Mouse (Mus musculus): ENCODE measurements around the gene Tmem221. TPM values are rescaled to one million over a fixed set of nuclear protein-coding genes. Genes with fewer than 3 reads are reported as not detected.

The Tmem221 gene
- polyA plus RNA-seq, 1 experiment: 15.9 TPM

GRCm38 (mm10) chr8:71516786-71517185 is 41.9 kb downstream of the Tmem221 start:
- TF ChIP-seq CTCF (IDR thresholded peaks at IDR 0.05; ENCODE audit: low read depth, low read length) (no peak), POLR2A (IDR thresholded peaks at IDR 0.05; ENCODE audit: borderline replicate concordance, low read depth, low read length) (no peak)
- no peak overlapping the region for H3K4me3 ChIP-seq (ENCODE audit: insufficient read depth, low read length)
- peaks cover under 1% of the 10 kb centered on the region for H3K4me1 ChIP-seq (ENCODE audit: control insufficient read depth, insufficient read depth, low read length)
- H3K27ac ChIP-seq (ENCODE audit: insufficient read depth, low read depth, low read length): no peak overlapping the region

GRCm38 (mm10) chr8:71515043-71515442 is 43.6 kb downstream of the Tmem221 start:
- H3K4me1 ChIP-seq (ENCODE audit: control insufficient read depth, insufficient read depth, low read length): peaks cover 2% of the 10 kb centered on the region; the same call in 1 of the 2 replicates
- no peak overlapping the region for H3K27ac ChIP-seq (ENCODE audit: insufficient read depth, low read depth, low read length)
- no peak overlapping the region for H3K4me3 ChIP-seq (ENCODE audit: insufficient read depth, low read length)
- no peak for TF ChIP-seq CTCF (IDR thresholded peaks at IDR 0.05; ENCODE audit: low read depth, low read length)

GRCm38 (mm10) chr8:71513018-71513754 is 45.5 kb downstream of the Tmem221 start:
- no peak overlapping the region for H3K4me3 ChIP-seq (ENCODE audit: insufficient read depth, low read length)
- H3K4me1 ChIP-seq (ENCODE audit: control insufficient read depth, insufficient read depth, low read length): peaks cover 2% of the 10 kb centered on the region; the same call in 1 of the 2 replicates
- H3K27ac ChIP-seq (ENCODE audit: insufficient read depth, low read depth, low read length): no peak overlapping the region
- TF ChIP-seq POLR2A (IDR thresholded peaks at IDR 0.05; ENCODE audit: borderline replicate concordance, low read depth, low read length) (no peak), CTCF (IDR thresholded peaks at IDR 0.05; ENCODE audit: low read depth, low read length) (no peak)

GRCm38 (mm10) chr8:71511644-71512043 is 47.0 kb downstream of the Tmem221 start, which contains the start of gene Plvap:
Gene Plvap (minus strand): TSS chr8:71511752.
- Histone ChIP-seq H3K4me3 (ENCODE audit: insufficient read depth, low read length) (no peak within 1 kb of the TSS), H3K4me1 (ENCODE audit: control insufficient read depth, insufficient read depth, low read length) (peaks cover 2% of the 10 kb centered on the region; the same call in 1 of the 2 replicates), H3K27ac (ENCODE audit: insufficient read depth, low read depth, low read length) (no peak within 1 kb of the TSS)
- TF ChIP-seq POLR2A (IDR thresholded peaks at IDR 0.05; ENCODE audit: borderline replicate concordance, low read depth, low read length): no peak
- no peak for TF ChIP-seq CTCF (IDR thresholded peaks at IDR 0.05; ENCODE audit: low read depth, low read length)

GRCm38 (mm10) chr8:71509316-71509715 is 49.4 kb downstream of the Tmem221 start:
- TF ChIP-seq POLR2A (IDR thresholded peaks at IDR 0.05; ENCODE audit: borderline replicate concordance, low read depth, low read length) (no peak), CTCF (IDR thresholded peaks at IDR 0.05; ENCODE audit: low read depth, low read length) (no peak)
- Histone ChIP-seq H3K27ac (ENCODE audit: insufficient read depth, low read depth, low read length) (no peak overlapping the region), H3K4me1 (ENCODE audit: control insufficient read depth, insufficient read depth, low read length) (peaks cover 2% of the 10 kb centered on the region; the same call in 1 of the 2 replicates), H3K4me3 (ENCODE audit: insufficient read depth, low read length) (no peak overlapping the region)

GRCm38 (mm10) chr8:71507589-71508104 is 51.0 kb downstream of the Tmem221 start:
- Histone ChIP-seq H3K27ac (ENCODE audit: insufficient read depth, low read depth, low read length) (no peak overlapping the region), H3K4me3 (ENCODE audit: insufficient read depth, low read length) (peak overlapping the region; percentile 45), H3K4me1 (ENCODE audit: control insufficient read depth, insufficient read depth, low read length) (peaks cover 2% of the 10 kb centered on the region; the same call in 1 of the 2 replicates)
- no peak for TF ChIP-seq POLR2A (IDR thresholded peaks at IDR 0.05; ENCODE audit: borderline replicate concordance, low read depth, low read length)
- TF ChIP-seq CTCF (IDR thresholded peaks at IDR 0.05; ENCODE audit: low read depth, low read length): no peak

- TF ChIP-seq CTCF (IDR thresholded peaks at IDR 0.05; ENCODE audit: low read depth, low read length): no peak
- TF ChIP-seq POLR2A (IDR thresholded peaks at IDR 0.05; ENCODE audit: borderline replicate concordance, low read depth, low read length): no peak
- H3K4me3 ChIP-seq (ENCODE audit: insufficient read depth, low read length): no peak overlapping the region
- H3K4me1 ChIP-seq (ENCODE audit: control insufficient read depth, insufficient read depth, low read length): no peaks in the 10 kb centered on the region
- no peak overlapping the region for H3K27ac ChIP-seq (ENCODE audit: insufficient read depth, low read depth, low read length)
These were observed 52.7 kb downstream of the Tmem221 start for GRCm38 (mm10) chr8:71505979-71506378.

GRCm38 (mm10) chr8:71505326-71505725 is 53.3 kb downstream of the Tmem221 start:
- no peak overlapping the region for H3K4me3 ChIP-seq (ENCODE audit: insufficient read depth, low read length)
- H3K4me1 ChIP-seq (ENCODE audit: control insufficient read depth, insufficient read depth, low read length): no peaks in the 10 kb centered on the region
- no peak overlapping the region for H3K27ac ChIP-seq (ENCODE audit: insufficient read depth, low read depth, low read length)
- TF ChIP-seq POLR2A (IDR thresholded peaks at IDR 0.05; ENCODE audit: borderline replicate concordance, low read depth, low read length): no peak

- H3K4me3 ChIP-seq (ENCODE audit: insufficient read depth, low read length): no peak overlapping the region
- TF ChIP-seq POLR2A (IDR thresholded peaks at IDR 0.05; ENCODE audit: borderline replicate concordance, low read depth, low read length): no peak
- H3K27ac ChIP-seq (ENCODE audit: insufficient read depth, low read depth, low read length): no peak overlapping the region
- H3K4me1 ChIP-seq (ENCODE audit: control insufficient read depth, insufficient read depth, low read length): no peaks in the 10 kb centered on the region
These were observed 54.3 kb downstream of the Tmem221 start for GRCm38 (mm10) chr8:71504349-71504748.

Other genes starting within 250 kb of the Tmem221 start
- 131 and 149 TPM in 2 replicates for gene Use1, start 192.0 kb downstream of the Tmem221 start, polyA plus RNA-seq (2012; ENCODE audit: insufficient read depth, insufficient read length, missing spikeins)
- gene Ocel1, start 187.6 kb downstream of the Tmem221 start, polyA plus RNA-seq (2012; ENCODE audit: insufficient read depth, insufficient read length, missing spikeins): 18.5 and 23.5 TPM in 2 replicates
- gene Nr2f6, start 176.9 kb downstream of the Tmem221 start, polyA plus RNA-seq (2012; ENCODE audit: insufficient read depth, insufficient read length, missing spikeins): 20.2 and 23.9 TPM in 2 replicates
- gene Ushbp1, start 163.1 kb downstream of the Tmem221 start, polyA plus RNA-seq (2012; ENCODE audit: insufficient read depth, insufficient read length, missing spikeins): 0.21 TPM in 1 of 2 replicates, not detected in the other
- 75.8 and 89.1 TPM in 2 replicates for gene Babam1, start 162.0 kb downstream of the Tmem221 start, polyA plus RNA-seq (2012; ENCODE audit: insufficient read depth, insufficient read length, missing spikeins)
- gene Ankle1, start 152.9 kb downstream of the Tmem221 start, polyA plus RNA-seq (2012; ENCODE audit: insufficient read depth, insufficient read length, missing spikeins): 9.8 and 14.0 TPM in 2 replicates
- 12.0 and 13.3 TPM in 2 replicates for gene Abhd8, start 95.2 kb downstream of the Tmem221 start, polyA plus RNA-seq (2012; ENCODE audit: insufficient read depth, insufficient read length, missing spikeins)
- 59.5 and 62.9 TPM in 2 replicates for gene Mrpl34, start 93.9 kb downstream of the Tmem221 start, polyA plus RNA-seq (2012; ENCODE audit: insufficient read depth, insufficient read length, missing spikeins)
- 42.3 and 45.5 TPM in 2 replicates for gene Dda1, start 89.7 kb downstream of the Tmem221 start, polyA plus RNA-seq (2012; ENCODE audit: insufficient read depth, insufficient read length, missing spikeins)
- 10.0 and 10.2 TPM in 2 replicates for gene Ano8, start 72.9 kb downstream of the Tmem221 start, polyA plus RNA-seq (2012; ENCODE audit: insufficient read depth, insufficient read length, missing spikeins)
- 11.0 and 11.1 TPM in 2 replicates for gene Gtpbp3, start 70.8 kb downstream of the Tmem221 start, polyA plus RNA-seq (2012; ENCODE audit: insufficient read depth, insufficient read length, missing spikeins)
- gene Plvap, start 47.1 kb downstream of the Tmem221 start, polyA plus RNA-seq (2012; ENCODE audit: insufficient read depth, insufficient read length, missing spikeins): not detected in 2 replicates
- gene Ccdc194, start 33.2 kb downstream of the Tmem221 start, polyA plus RNA-seq (2012; ENCODE audit: insufficient read depth, insufficient read length, missing spikeins): 0.40 TPM in 1 of 2 replicates, not detected in the other
- 358 and 369 TPM in 2 replicates for gene Bst2, start 21.4 kb downstream of the Tmem221 start, polyA plus RNA-seq (2012; ENCODE audit: insufficient read depth, insufficient read length, missing spikeins)
- gene Mvb12a, start 15.9 kb downstream of the Tmem221 start, polyA plus RNA-seq (2012; ENCODE audit: insufficient read depth, insufficient read length, missing spikeins): 64.5 and 65.3 TPM in 2 replicates
- not detected in 2 replicates for gene Nxnl1, start 7.7 kb upstream of the Tmem221 start, polyA plus RNA-seq (2012; ENCODE audit: insufficient read depth, insufficient read length, missing spikeins)
- 85.4 and 86.3 TPM in 2 replicates for gene Slc27a1, start 10.0 kb upstream of the Tmem221 start, polyA plus RNA-seq (2012; ENCODE audit: insufficient read depth, insufficient read length, missing spikeins)
- 83.5 and 88.9 TPM in 2 replicates for gene Pgls, start 33.3 kb upstream of the Tmem221 start, polyA plus RNA-seq (2012; ENCODE audit: insufficient read depth, insufficient read length, missing spikeins)
- 2.5 and 2.7 TPM in 2 replicates for gene Fam129c, start 38.8 kb upstream of the Tmem221 start, polyA plus RNA-seq (2012; ENCODE audit: insufficient read depth, insufficient read length, missing spikeins)
- gene Colgalt1, start 52.1 kb upstream of the Tmem221 start, polyA plus RNA-seq (2012; ENCODE audit: insufficient read depth, insufficient read length, missing spikeins): 111 and 113 TPM in 2 replicates
- 1.0 and 1.3 TPM in 2 replicates for gene Unc13a, start 112.9 kb upstream of the Tmem221 start, polyA plus RNA-seq (2012; ENCODE audit: insufficient read depth, insufficient read length, missing spikeins)
- 15.6 and 15.7 TPM in 2 replicates for gene Jak3, start 117.4 kb upstream of the Tmem221 start, polyA plus RNA-seq (2012; ENCODE audit: insufficient read depth, insufficient read length, missing spikeins)
- gene Insl3, start 130.3 kb upstream of the Tmem221 start, polyA plus RNA-seq (2012; ENCODE audit: insufficient read depth, insufficient read length, missing spikeins): 5.0 and 5.1 TPM in 2 replicates
- 23.7 and 24.1 TPM in 2 replicates for gene B3gnt3, start 142.9 kb upstream of the Tmem221 start, polyA plus RNA-seq (2012; ENCODE audit: insufficient read depth, insufficient read length, missing spikeins)
- gene Fcho1, start 166.8 kb upstream of the Tmem221 start, polyA plus RNA-seq (2012; ENCODE audit: insufficient read depth, insufficient read length, missing spikeins): 7.2 and 8.8 TPM in 2 replicates